Mouse (Mus musculus) embryonic facial prominence, embryonic 14.5 days (tissue): ENCODE data around the gene Gm12569. TPM values are rescaled to one million over a fixed set of nuclear protein-coding genes. Genes with fewer than 3 reads are reported as not detected.
A peak's percentile ranks its signal among the peaks of the same experiment; 100 is the strongest.

Source experiments
- ATAC-seq: fragments of 200-750 bp; cut with Nextera tagmentation; 2 replicates; pipeline ENCODE4 v1.8.0; 2017; ENCODE audit warnings: low read depth, moderate number of reproducible peaks, moderate TSS enrichment
- DNase-seq: peaks from one replicate; pipeline ENCODE4 v3.0.0-alpha.2; 2015; ENCODE audit warnings: low spot score
- H3K27ac ChIP-seq: fragments of 300-500 bp; sonication (generic); replicated peaks from 2 replicates; pipeline ENCODE4 v1.5.1; 2014; ENCODE audit warnings: low read depth, mild to moderate bottlenecking, low read length, moderate library complexity
- H3K27me3 ChIP-seq: fragments of 300-500 bp; sonication (generic); replicated peaks from 2 replicates; pipeline ENCODE4 v1.6.1; 2014; ENCODE audit warnings: low read length; ENCODE audit not compliant: control insufficient read depth, insufficient read depth
- H3K36me3 ChIP-seq: fragments of 300-500 bp; sonication (generic); 2 replicates; pipeline ENCODE4 v1.6.1; 2014; ENCODE audit warnings: low read length, mixed read lengths; ENCODE audit not compliant: control insufficient read depth, insufficient read depth
- H3K4me1 ChIP-seq: fragments of 300-500 bp; sonication (generic); 2 replicates; pipeline ENCODE4 v1.6.1; 2014; ENCODE audit warnings: antibody characterized with exemption, low read length; ENCODE audit not compliant: control insufficient read depth, insufficient read depth
- H3K4me2 ChIP-seq: fragments of 300-500 bp; sonication (generic); 2 replicates; pipeline ENCODE4 v1.6.1; 2014; ENCODE audit warnings: low read depth, mild to moderate bottlenecking, low read length, moderate library complexity, mixed read lengths
- H3K4me3 ChIP-seq: fragments of 300-500 bp; sonication (generic); 2 replicates; pipeline ENCODE4 v1.5.1; 2014; ENCODE audit warnings: low read depth, mild to moderate bottlenecking, low read length
- H3K9ac ChIP-seq: fragments of 300-500 bp; sonication (generic); 2 replicates; pipeline ENCODE4 v1.6.1; 2014; ENCODE audit warnings: low read depth, mild to moderate bottlenecking, low read length, moderate library complexity, mixed read lengths
- H3K9me3 ChIP-seq: fragments of 300-500 bp; sonication (generic); 2 replicates; pipeline ENCODE4 v1.6.1; 2016; ENCODE audit warnings: low read length; ENCODE audit not compliant: control insufficient read depth
- WGBS: fragments of 180-500 bp; shearing (Covaris S2); extraction: QIAGEN DNeasy Blood & Tissue Kit; methylation state at CpG from one replicate; pipeline ENCODE4 v1.1.7; 2014; 5-methylcytosine and 5-hydroxymethylcytosine counted together
- polyA plus RNA-seq: library from polyadenylated mRNA; unstranded; fragments of >200 nt; fragmentation: Nextera tagmentation; extraction: Ambion mirVana; gene quantifications from 2 replicates; pipeline ENCODE4 v1.2.1, GENCODE M21; 2014

Gm12569 gene
- polyA plus RNA-seq, 1 experiment from 2014 or later = not detected

GRCm38 (mm10) chr11:51257006-51257405 is 36.7 kb downstream of the Gm12569 start:
- no peaks in the 10 kb centered on the region for H3K9me3 ChIP-seq
- H3K4me1 ChIP-seq = no peaks in the 10 kb centered on the region
- H3K4me2 ChIP-seq = no peak overlapping the region
- H3K27me3 ChIP-seq = no peaks in the 10 kb centered on the region
- no peak overlapping the region for H3K27ac ChIP-seq
- DNase-seq = no peak
- no peak overlapping the region for H3K4me3 ChIP-seq
- WGBS = 85% methylated on average over 4 of the region's 4 CpGs
- ATAC-seq = no peak
- no peak overlapping the region for H3K9ac ChIP-seq
- H3K36me3 ChIP-seq = no peaks in the 10 kb centered on the region

GRCm38 (mm10) chr11:51261680-51262219 is 41.5 kb downstream of the Gm12569 start, which contains the start of gene Clk4:
Gene Clk4 (plus strand): TSS chr11:51261730.
- WGBS = 76% methylated on average over 3 of the region's 3 CpGs
- no peak for ATAC-seq

GRCm38 (mm10) chr11:51262342-51263285 is 42.3 kb downstream of the Gm12569 start, which contains the start of gene BC049762:
Gene BC049762 (minus strand): TSS chr11:51263046.
- Histone ChIP-seq H3K27ac (peak within 1 kb of the TSS; percentile 95), H3K27me3 (no peaks in the 10 kb centered on the region), H3K9me3 (no peaks in the 10 kb centered on the region), H3K4me3 (peak within 1 kb of the TSS; percentile 91), H3K9ac (peak within 1 kb of the TSS; percentile 97), H3K36me3 (peaks cover 8% of the 10 kb centered on the region), H3K4me2 (peak within 1 kb of the TSS; percentile 90), H3K4me1 (peaks cover 10% of the 10 kb centered on the region)
- 10% methylated on average over 49 of the region's 57 CpGs for WGBS
- peak; percentile 99 for ATAC-seq
- DNase-seq = peak; percentile 99

More at GRCm38 (mm10) chr11:51261680-51262219, 41.5 kb downstream of the Gm12569 start, which contains the start of gene Clk4:
- H3K4me3 ChIP-seq = peak within 1 kb of the TSS; percentile 91
- no peak for DNase-seq
- no peaks in the 10 kb centered on the region for H3K36me3 ChIP-seq
- H3K4me2 ChIP-seq = peak within 1 kb of the TSS; percentile 90
- H3K27ac ChIP-seq = peak within 1 kb of the TSS; percentile 78
- peak within 1 kb of the TSS; percentile 97 for H3K9ac ChIP-seq
- H3K27me3 ChIP-seq = no peaks in the 10 kb centered on the region
- peaks cover 10% of the 10 kb centered on the region for H3K4me1 ChIP-seq
- no peaks in the 10 kb centered on the region for H3K9me3 ChIP-seq

- DNase-seq = peak; percentile 67
- under 1% methylated on average over 14 of the region's 50 CpGs for WGBS
- peak overlapping the region; percentile 97 for H3K9ac ChIP-seq
Observed at GRCm38 (mm10) chr11:51263286-51263831, 43.1 kb downstream of the Gm12569 start.

GRCm38 (mm10) chr11:51264352-51264751 is 44.1 kb downstream of the Gm12569 start:
- no peaks in the 10 kb centered on the region for H3K9me3 ChIP-seq
- H3K4me2 ChIP-seq = peak overlapping the region; percentile 54
- peak overlapping the region; percentile 97 for H3K9ac ChIP-seq
- ATAC-seq = no peak
- 20% methylated on average over 6 of the region's 6 CpGs for WGBS
- peak overlapping the region; percentile 91 for H3K4me3 ChIP-seq
- H3K4me1 ChIP-seq = peaks cover 10% of the 10 kb centered on the region
- peak; percentile 27 for DNase-seq
- H3K27me3 ChIP-seq = no peaks in the 10 kb centered on the region
- H3K27ac ChIP-seq = no peak overlapping the region
- peaks cover 15% of the 10 kb centered on the region for H3K36me3 ChIP-seq

More at GRCm38 (mm10) chr11:51263286-51263831, 43.1 kb downstream of the Gm12569 start:
- H3K4me2 ChIP-seq = peak overlapping the region; percentile 54
- peak overlapping the region; percentile 91 for H3K4me3 ChIP-seq
- H3K27ac ChIP-seq = peak overlapping the region; percentile 95
- H3K9me3 ChIP-seq = no peaks in the 10 kb centered on the region
- peaks cover 10% of the 10 kb centered on the region for H3K4me1 ChIP-seq
- no peaks in the 10 kb centered on the region for H3K27me3 ChIP-seq
- ATAC-seq = peak; percentile 55
- H3K36me3 ChIP-seq = peaks cover 13% of the 10 kb centered on the region

GRCm38 (mm10) chr11:51265326-51265725 is 45.1 kb downstream of the Gm12569 start:
- Histone ChIP-seq H3K4me2 (peak overlapping the region; percentile 54), H3K27ac (no peak overlapping the region), H3K36me3 (peaks cover 21% of the 10 kb centered on the region), H3K4me1 (peaks cover 10% of the 10 kb centered on the region), H3K9me3 (no peaks in the 10 kb centered on the region), H3K9ac (no peak overlapping the region), H3K27me3 (no peaks in the 10 kb centered on the region), H3K4me3 (peak overlapping the region; percentile 91)
- ATAC-seq (no peak), DNase-seq (peak; percentile 43)
- WGBS = 52% methylated on average over 3 of the region's 3 CpGs

- WGBS = 80% methylated on average over 1 of the region's 1 CpGs
- H3K4me2 ChIP-seq = no peak overlapping the region
- no peak overlapping the region for H3K4me3 ChIP-seq
- H3K36me3 ChIP-seq = peaks cover 79% of the 10 kb centered on the region
- H3K9ac ChIP-seq = no peak overlapping the region
- H3K27ac ChIP-seq = no peak overlapping the region
- no peaks in the 10 kb centered on the region for H3K9me3 ChIP-seq
- ATAC-seq = no peak
- no peaks in the 10 kb centered on the region for H3K4me1 ChIP-seq
- H3K27me3 ChIP-seq = no peaks in the 10 kb centered on the region
- DNase-seq = no peak
Observed at GRCm38 (mm10) chr11:51274418-51274817, 54.1 kb downstream of the Gm12569 start.
